Mouse (Mus musculus) neural tube, embryonic 12.5 days (tissue): ENCODE measurements around the gene Slc2a2. TPM values are rescaled to one million over a fixed set of nuclear protein-coding genes. Genes with fewer than 3 reads are reported as not detected.

Experiments
- ATAC-seq: fragments of 200-750 bp; cut with Nextera tagmentation; 2 replicates; pipeline ENCODE4 v1.8.0; 2017; ENCODE audit warnings: low read depth, mild to moderate bottlenecking, moderate TSS enrichment, moderate library complexity; ENCODE audit not compliant: low FRiP score
- H3K27ac ChIP-seq: fragments of 300-500 bp; sonication (generic); 2 replicates; pipeline ENCODE4 v1.5.1; 2016
- H3K27me3 ChIP-seq: fragments of 300-500 bp; sonication (generic); replicated peaks from 2 replicates; pipeline ENCODE4 v1.6.1; 2016; ENCODE audit warnings: mild to moderate bottlenecking
- H3K36me3 ChIP-seq: fragments of 300-500 bp; sonication (generic); 2 replicates; pipeline ENCODE4 v1.6.1; 2016; ENCODE audit warnings: mild to moderate bottlenecking
- H3K4me1 ChIP-seq: fragments of 300-500 bp; sonication (generic); 2 replicates; pipeline ENCODE4 v1.6.1; 2016
- H3K4me2 ChIP-seq: fragments of 300-500 bp; sonication (generic); replicated peaks from 2 replicates; pipeline ENCODE4 v1.6.1; 2016; ENCODE audit warnings: mild to moderate bottlenecking
- H3K4me3 ChIP-seq: fragments of 300-500 bp; sonication (generic); 2 replicates; pipeline ENCODE4 v1.5.1; 2016
- H3K9ac ChIP-seq: fragments of 300-500 bp; sonication (generic); 2 replicates; pipeline ENCODE4 v1.6.1; 2016; ENCODE audit warnings: mild to moderate bottlenecking
- H3K9me3 ChIP-seq: fragments of 300-500 bp; sonication (generic); 2 replicates; pipeline ENCODE4 v1.6.1; 2016; ENCODE audit warnings: mild to moderate bottlenecking
- WGBS: fragments of 180-500 bp; shearing (Covaris S2); methylation state at CpG from one replicate; pipeline ENCODE4 v1.1.7; 2016; 5-methylcytosine and 5-hydroxymethylcytosine counted together
- polyA plus RNA-seq: library from polyadenylated mRNA; unstranded; fragments of >200 nt; fragmentation: Nextera tagmentation; extraction: Ambion mirVana; gene quantifications from 2 replicates; pipeline ENCODE4 v1.2.1, GENCODE M21; 2016

The Slc2a2 gene
- polyA plus RNA-seq, 1 experiment from 2014 or later: 0.11 TPM

DNA sequence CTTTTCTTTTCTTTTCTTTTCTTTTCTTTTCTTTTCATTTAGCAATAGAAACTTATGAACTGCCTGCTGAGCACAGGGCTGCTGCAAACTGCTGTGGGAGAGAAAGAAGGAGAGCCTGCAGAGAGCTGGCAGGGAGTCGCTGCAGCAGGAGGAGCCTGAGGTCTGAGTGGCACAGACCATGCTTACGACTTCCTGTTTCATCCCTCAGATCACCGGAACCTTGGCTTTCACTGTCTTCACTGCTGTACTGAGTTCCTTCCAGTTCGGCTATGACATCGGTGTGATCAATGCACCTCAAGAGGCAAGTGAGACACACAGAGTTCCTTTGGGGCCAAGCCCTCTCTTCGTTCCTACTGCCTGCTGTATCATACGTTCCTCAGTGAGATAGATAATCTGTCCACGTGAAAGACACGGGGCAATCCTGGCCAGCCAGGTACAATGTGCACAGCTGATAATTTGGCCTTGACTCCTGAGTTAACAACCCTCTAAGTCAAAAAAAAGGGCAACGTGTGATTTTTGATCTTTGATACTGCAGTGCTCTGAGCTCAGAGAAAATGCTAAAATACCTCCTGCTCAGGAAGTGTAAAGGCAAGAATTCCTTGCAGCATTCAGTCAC, 7.9 kb downstream of the Slc2a2 start:
- 74% methylated on average over 10 of the region's 10 CpGs for WGBS
- Histone ChIP-seq H3K9ac (no peak overlapping the region), H3K4me3 (no peak overlapping the region), H3K9me3 (no peaks in the 10 kb centered on the region), H3K36me3 (no peaks in the 10 kb centered on the region), H3K27ac (no peak overlapping the region), H3K4me2 (no peak overlapping the region), H3K27me3 (no peaks in the 10 kb centered on the region), H3K4me1 (no peaks in the 10 kb centered on the region)
- no peak for ATAC-seq

DNA sequence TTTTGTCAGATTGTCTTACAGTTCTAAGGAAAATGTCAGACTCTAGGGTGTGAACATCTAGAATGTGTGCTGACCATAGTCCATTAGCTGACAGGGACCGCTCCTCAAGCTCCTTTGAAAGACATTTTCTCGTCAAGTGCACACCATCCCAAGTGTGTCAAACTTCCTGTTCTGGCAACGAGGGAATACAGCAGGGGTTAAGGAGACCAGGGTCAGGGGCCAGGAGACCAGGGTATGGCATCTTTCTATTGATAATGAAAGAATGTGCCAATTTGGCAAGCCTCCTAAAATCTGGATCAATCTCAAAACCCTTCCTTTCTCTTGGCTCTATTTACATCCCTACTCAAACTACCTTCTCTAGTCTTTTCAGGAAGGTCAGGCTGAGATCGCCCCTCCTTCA, 9.0 kb downstream of the Slc2a2 start:
- 79% methylated on average over 4 of the region's 4 CpGs for WGBS
- no peak overlapping the region for H3K27ac ChIP-seq

DNA sequence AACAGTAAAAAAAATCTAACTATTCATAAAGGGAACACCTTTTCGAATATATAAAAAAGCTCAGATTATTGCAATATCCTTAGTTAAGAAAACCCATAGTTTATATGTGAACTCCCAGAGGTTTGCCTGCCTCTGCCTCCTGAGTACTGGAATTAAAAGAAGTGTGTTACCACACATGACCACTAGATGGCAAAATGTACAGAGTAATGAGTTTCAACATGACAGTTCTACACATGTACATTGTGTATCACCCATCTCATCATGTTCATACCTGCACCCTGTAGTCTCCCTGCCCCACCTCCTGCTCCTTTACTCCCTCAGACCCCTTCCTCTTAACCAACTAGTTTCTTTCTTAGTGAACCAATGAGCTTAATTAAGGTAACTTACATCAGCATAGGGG, 12.0 kb downstream of the Slc2a2 start:
- Histone ChIP-seq H3K4me3 (no peak overlapping the region), H3K27me3 (no peaks in the 10 kb centered on the region), H3K9me3 (no peaks in the 10 kb centered on the region), H3K27ac (no peak overlapping the region), H3K36me3 (no peaks in the 10 kb centered on the region), H3K9ac (no peak overlapping the region), H3K4me2 (no peak overlapping the region), H3K4me1 (no peaks in the 10 kb centered on the region)
- WGBS: 74% methylated on average over 1 of the region's 1 CpGs
- no peak for ATAC-seq

More for the DNA sequence above, 9.0 kb downstream of the Slc2a2 start:
- Histone ChIP-seq H3K36me3 (no peaks in the 10 kb centered on the region), H3K27me3 (no peaks in the 10 kb centered on the region), H3K9ac (no peak overlapping the region), H3K4me3 (no peak overlapping the region), H3K4me1 (no peaks in the 10 kb centered on the region), H3K9me3 (no peaks in the 10 kb centered on the region), H3K4me2 (no peak overlapping the region)
- ATAC-seq: no peak

DNA sequence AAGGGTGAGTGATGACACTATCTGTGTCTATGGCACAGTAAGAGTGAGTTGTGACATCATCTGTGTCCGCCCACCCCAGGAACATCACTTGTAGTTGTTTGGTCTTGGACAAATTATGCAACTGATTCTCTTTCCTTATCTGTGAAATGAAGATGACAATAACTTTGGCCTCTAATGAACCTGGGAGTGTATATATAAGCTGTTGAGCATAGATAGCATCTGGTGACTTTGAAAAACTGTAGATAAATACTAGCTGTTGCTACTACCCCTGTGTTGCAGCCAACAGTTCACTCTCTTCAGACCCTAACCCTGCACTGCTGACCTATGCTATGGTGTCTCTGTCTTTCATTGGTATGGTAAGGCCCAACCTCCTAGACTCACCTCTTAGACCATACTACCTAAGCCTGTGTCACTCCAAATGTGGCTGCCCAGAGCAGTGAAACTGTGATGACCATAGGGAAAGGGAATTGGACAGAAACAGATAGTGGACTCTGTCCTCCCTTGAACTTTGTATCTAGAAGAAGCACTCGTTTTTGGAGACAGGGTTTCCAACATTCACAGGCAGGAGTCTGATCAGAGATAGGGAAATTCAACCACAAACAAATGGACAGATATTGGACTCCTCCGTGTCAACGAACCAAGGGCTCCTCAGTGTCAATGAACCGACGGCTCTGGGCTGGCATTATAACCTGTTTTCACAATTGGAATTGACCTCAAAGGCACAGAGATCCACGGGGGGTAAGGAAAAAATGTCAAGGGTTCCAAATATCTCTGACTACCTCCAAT, 16.4 kb downstream of the Slc2a2 start:
- H3K4me2 ChIP-seq: no peak overlapping the region
- H3K4me1 ChIP-seq: no peaks in the 10 kb centered on the region
- no peak overlapping the region for H3K4me3 ChIP-seq
- ATAC-seq: no peak
- WGBS: 82% methylated on average over 7 of the region's 7 CpGs
- no peaks in the 10 kb centered on the region for H3K36me3 ChIP-seq
- H3K9ac ChIP-seq: no peak overlapping the region
- H3K9me3 ChIP-seq: no peaks in the 10 kb centered on the region
- H3K27me3 ChIP-seq: no peaks in the 10 kb centered on the region
- no peak overlapping the region for H3K27ac ChIP-seq

DNA sequence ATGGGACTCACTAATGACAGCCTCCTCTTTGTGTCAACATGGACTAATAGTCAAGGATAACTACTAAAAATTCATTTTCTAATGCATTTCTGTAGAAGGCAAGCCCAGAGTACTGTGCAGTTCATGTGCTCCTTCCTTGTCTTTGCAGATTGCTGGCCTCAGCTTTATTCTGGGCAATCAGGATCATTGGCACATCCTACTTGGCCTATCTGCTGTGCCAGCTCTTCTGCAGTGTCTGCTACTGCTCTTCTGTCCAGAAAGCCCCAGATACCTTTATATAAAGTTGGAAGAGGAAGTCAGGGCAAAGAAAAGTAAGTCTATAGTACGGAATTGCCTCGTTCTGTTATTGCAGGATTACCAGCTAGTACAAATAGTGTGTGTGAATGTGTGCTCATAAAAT, 20.8 kb downstream of the Slc2a2 start:
- no peak overlapping the region for H3K9ac ChIP-seq
- H3K4me3 ChIP-seq: no peak overlapping the region
- H3K27me3 ChIP-seq: no peaks in the 10 kb centered on the region
- no peaks in the 10 kb centered on the region for H3K36me3 ChIP-seq
- ATAC-seq: no peak
- H3K27ac ChIP-seq: no peak overlapping the region
- H3K4me2 ChIP-seq: no peak overlapping the region
- H3K9me3 ChIP-seq: no peaks in the 10 kb centered on the region
- H3K4me1 ChIP-seq: no peaks in the 10 kb centered on the region
- WGBS: 70% methylated on average over 2 of the region's 2 CpGs

DNA sequence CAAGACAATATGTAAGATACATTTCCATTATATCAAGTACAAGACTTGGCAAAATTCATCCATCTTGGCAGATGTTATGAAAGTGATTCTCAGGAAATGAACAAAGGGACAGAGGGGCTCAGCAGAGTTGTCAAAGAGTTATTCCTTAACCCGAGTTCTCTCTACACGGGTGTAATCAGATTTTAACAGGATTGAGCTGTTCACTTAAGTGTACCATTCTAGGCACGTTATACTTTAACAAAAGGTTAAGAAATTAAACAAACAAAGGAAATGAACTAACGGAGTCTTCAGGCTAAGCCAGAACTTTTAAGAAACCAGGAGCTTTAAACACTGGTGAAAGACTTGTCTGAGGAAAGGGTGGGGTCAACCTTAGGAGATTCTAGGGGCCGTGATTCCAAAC, 23.5 kb downstream of the Slc2a2 start:
- 84% methylated on average over 5 of the region's 5 CpGs for WGBS
- no peaks in the 10 kb centered on the region for H3K27me3 ChIP-seq
- H3K36me3 ChIP-seq: no peaks in the 10 kb centered on the region
- no peak overlapping the region for H3K9ac ChIP-seq
- ATAC-seq: no peak
- H3K4me3 ChIP-seq: no peak overlapping the region
- H3K9me3 ChIP-seq: no peaks in the 10 kb centered on the region
- no peaks in the 10 kb centered on the region for H3K4me1 ChIP-seq
- no peak overlapping the region for H3K4me2 ChIP-seq
- no peak overlapping the region for H3K27ac ChIP-seq

DNA sequence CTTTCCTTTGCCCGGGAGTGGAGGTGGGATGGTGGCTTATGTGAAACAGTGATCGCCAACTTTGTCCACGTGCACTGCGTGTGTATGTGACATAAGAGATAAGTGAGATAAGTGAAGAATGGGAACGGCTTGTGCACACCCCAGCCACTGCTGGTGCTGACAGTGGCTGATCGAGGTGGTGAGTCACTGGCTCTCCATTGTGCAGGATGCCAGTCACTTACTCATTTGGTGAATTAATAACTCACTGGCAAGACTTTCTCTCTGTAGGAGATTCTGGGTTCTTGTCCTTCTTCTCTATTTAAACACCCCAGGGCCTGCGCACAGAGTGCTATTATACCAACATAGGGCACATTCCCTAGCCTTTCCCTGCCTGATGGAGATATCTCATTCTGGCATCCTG, 24.1 kb downstream of the Slc2a2 start:
- ATAC-seq: no peak
- Histone ChIP-seq H3K9me3 (no peaks in the 10 kb centered on the region), H3K4me2 (no peak overlapping the region), H3K4me3 (no peak overlapping the region), H3K36me3 (no peaks in the 10 kb centered on the region), H3K27ac (no peak overlapping the region), H3K4me1 (no peaks in the 10 kb centered on the region), H3K9ac (no peak overlapping the region), H3K27me3 (no peaks in the 10 kb centered on the region)
- 92% methylated on average over 7 of the region's 7 CpGs for WGBS

DNA sequence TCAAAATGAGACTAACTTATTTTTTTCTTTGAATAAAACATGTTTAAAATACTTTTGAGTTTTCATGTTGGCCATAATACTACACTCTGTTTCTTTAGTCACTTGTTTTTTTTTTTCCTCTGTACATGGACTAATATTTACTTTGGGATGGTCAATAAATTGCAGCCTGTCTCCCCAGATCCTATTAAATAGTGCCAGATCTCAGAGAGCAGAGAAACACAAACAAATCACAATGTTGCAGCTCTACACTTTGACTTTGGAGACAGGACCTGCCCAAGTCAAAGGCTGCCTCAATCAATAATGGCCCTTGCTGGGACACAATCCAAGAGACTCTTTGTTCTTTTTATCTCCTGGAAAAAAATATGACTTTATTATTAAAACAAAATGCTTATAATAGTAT, 24.8 kb downstream of the Slc2a2 start:
- H3K4me3 ChIP-seq: no peak overlapping the region
- no peaks in the 10 kb centered on the region for H3K36me3 ChIP-seq
- no peak for ATAC-seq

DNA sequence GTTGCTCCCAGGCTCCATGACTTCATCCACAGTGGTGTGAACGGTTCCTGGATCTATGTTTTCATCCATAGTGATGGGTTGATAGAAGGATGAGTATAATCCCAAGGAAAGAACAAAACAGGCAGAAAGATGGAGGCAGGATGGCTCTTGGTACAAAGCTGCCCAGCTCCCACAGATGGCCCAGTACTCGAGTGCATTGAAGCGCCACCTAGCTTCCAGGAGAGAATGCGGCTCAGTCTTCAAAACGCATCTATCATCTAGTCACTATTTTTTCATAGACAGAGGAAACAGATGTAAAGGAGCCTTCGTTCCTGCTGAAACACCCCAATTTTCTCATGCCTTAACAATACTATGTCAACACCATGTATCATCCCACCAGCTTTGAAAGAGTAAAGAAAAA, 25.8 kb downstream of the Slc2a2 start:
- no peaks in the 10 kb centered on the region for H3K36me3 ChIP-seq
- H3K4me1 ChIP-seq: no peaks in the 10 kb centered on the region
- no peak for ATAC-seq
- 67% methylated on average over 6 of the region's 6 CpGs for WGBS
- no peaks in the 10 kb centered on the region for H3K27me3 ChIP-seq
- no peak overlapping the region for H3K27ac ChIP-seq
- no peaks in the 10 kb centered on the region for H3K9me3 ChIP-seq
- no peak overlapping the region for H3K4me2 ChIP-seq
- no peak overlapping the region for H3K9ac ChIP-seq
- no peak overlapping the region for H3K4me3 ChIP-seq

More for the DNA sequence above, 24.8 kb downstream of the Slc2a2 start:
- no peak overlapping the region for H3K4me2 ChIP-seq
- no peak overlapping the region for H3K9ac ChIP-seq
- H3K4me1 ChIP-seq: no peaks in the 10 kb centered on the region
- no peaks in the 10 kb centered on the region for H3K27me3 ChIP-seq
- no peak overlapping the region for H3K27ac ChIP-seq
- no peaks in the 10 kb centered on the region for H3K9me3 ChIP-seq

DNA sequence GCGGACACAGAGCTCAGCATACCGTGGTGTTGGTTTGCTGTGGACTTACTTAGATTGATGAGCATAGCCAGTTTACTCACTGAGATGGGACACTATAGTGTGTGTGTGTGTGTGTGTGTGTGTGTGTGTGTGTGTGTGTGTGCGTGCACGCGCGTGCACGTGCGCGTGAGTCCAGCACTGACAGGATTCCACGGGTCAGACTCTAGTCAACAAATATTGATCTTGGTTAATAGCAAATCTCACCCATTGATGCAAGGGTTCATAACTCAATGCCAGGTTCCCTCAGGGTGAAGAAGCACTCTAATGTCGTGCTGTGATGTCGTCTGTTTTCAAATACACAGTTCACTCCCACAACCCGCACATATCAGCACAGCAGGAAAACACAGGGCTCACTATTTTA, 27.5 kb downstream of the Slc2a2 start:
- ATAC-seq: no peak
- no peak overlapping the region for H3K4me3 ChIP-seq
- WGBS: 94% methylated on average over 13 of the region's 13 CpGs
- no peak overlapping the region for H3K27ac ChIP-seq
- no peaks in the 10 kb centered on the region for H3K27me3 ChIP-seq
- H3K4me2 ChIP-seq: no peak overlapping the region
- H3K36me3 ChIP-seq: no peaks in the 10 kb centered on the region
- no peak overlapping the region for H3K9ac ChIP-seq
- H3K4me1 ChIP-seq: no peaks in the 10 kb centered on the region
- no peaks in the 10 kb centered on the region for H3K9me3 ChIP-seq

DNA sequence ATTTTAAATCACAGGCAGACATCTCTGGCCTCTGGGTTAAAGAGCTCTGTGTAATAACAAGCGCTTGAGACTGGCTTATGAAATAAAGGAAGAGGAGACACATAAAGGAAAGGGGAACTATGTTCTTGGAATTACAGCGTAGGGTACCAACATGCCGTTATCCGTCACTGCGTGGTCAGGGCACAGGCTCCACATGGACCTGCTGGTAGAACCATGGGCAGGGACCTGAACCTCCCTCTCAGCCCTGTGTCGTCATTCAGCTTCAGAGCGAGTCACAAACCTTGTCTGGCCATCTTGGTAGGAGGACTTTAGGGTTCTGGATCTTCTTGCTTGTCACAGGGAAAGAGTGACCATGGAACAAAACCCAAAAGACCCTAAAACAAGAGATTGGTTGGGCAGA, 28.7 kb downstream of the Slc2a2 start:
- Histone ChIP-seq H3K27me3 (no peaks in the 10 kb centered on the region), H3K4me3 (no peak overlapping the region), H3K4me1 (no peaks in the 10 kb centered on the region), H3K27ac (no peak overlapping the region), H3K9me3 (no peaks in the 10 kb centered on the region), H3K4me2 (no peak overlapping the region), H3K9ac (no peak overlapping the region), H3K36me3 (no peaks in the 10 kb centered on the region)
- ATAC-seq: no peak
- 97% methylated on average over 7 of the region's 7 CpGs for WGBS

DNA sequence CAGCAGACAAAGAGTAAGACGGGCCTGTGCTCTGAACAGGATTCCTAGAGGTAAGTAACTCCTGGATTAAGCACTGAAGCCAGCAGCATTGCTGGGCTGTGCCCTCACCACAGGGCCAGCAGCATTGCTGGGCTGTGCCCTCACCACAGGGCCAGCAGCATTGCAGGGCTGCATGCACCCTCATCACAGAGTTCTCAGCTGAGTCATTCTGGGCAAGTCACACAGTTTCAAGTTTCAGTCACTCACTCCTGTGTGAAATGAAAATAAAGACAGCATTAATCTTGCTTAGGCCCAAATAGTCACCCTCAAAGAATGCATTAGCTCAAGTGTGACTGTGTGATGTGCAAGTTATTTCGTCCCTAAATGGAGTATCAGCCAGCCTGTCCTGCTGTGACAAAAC, 37.0 kb downstream of the Slc2a2 start:
- no peak for ATAC-seq
- H3K27me3 ChIP-seq: no peaks in the 10 kb centered on the region
- H3K4me2 ChIP-seq: no peak overlapping the region
- no peak overlapping the region for H3K9ac ChIP-seq
- H3K36me3 ChIP-seq: no peaks in the 10 kb centered on the region
- 75% methylated on average over 2 of the region's 2 CpGs for WGBS
- no peaks in the 10 kb centered on the region for H3K9me3 ChIP-seq
- no peak overlapping the region for H3K27ac ChIP-seq
- H3K4me3 ChIP-seq: no peak overlapping the region
- no peaks in the 10 kb centered on the region for H3K4me1 ChIP-seq

DNA sequence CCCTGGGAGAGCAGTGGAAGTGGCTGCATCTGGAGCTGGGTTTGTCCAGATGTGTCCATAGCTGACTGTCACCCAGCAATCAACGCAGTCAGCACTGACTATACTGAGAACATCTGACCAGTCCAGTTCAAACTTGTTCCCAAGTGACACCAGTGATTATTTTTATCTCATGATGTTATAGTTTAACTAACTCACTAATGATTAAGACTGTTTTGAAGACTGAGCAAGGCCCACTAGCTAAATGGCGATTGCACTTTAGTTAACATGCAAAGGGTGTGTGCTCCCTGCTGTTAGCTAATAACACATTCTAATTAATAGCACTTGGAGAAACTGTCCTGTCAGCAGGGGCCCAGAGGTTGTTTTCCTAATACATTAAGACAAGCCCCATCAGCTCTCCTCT, 39.3 kb downstream of the Slc2a2 start:
- WGBS: 40% methylated on average over 2 of the region's 2 CpGs
- H3K9ac ChIP-seq: no peak overlapping the region
- H3K27ac ChIP-seq: no peak overlapping the region
- no peak for ATAC-seq
- H3K4me1 ChIP-seq: no peaks in the 10 kb centered on the region
- no peak overlapping the region for H3K4me2 ChIP-seq
- no peaks in the 10 kb centered on the region for H3K36me3 ChIP-seq
- no peak overlapping the region for H3K4me3 ChIP-seq
- no peaks in the 10 kb centered on the region for H3K27me3 ChIP-seq
- H3K9me3 ChIP-seq: no peaks in the 10 kb centered on the region
